Mouse (Mus musculus) myocyte (in vitro differentiated cells): Measurements from ENCODE around the gene Nab2.

Source experiments
- E2F4 ChIP-seq: IDR thresholded peaks from one replicate; pipeline ENCODE4 v1.6.1; 2011; ENCODE audit warnings: mild to moderate bottlenecking, control low read depth, moderate library complexity; ENCODE audit not compliant: insufficient read depth
- POLR2A ChIP-seq: IDR thresholded peaks from one replicate; pipeline ENCODE4 v1.6.1; 2011; ENCODE audit warnings: low read depth, mild to moderate bottlenecking, control low read depth, moderate library complexity; ENCODE audit not compliant: insufficient read length

- TF ChIP-seq E2F4 (no peak), POLR2A (no peak)
Measured at GRCm38 (mm10) chr10:127694636-127695035, 26.3 kb upstream of the Nab2 start.
